Mouse (Mus musculus) megakaryocyte progenitor cell, adult 5-6 weeks (primary cell): ENCODE measurements around the gene Bcl11b. TPM values are rescaled to one million over a fixed set of nuclear protein-coding genes. Genes with fewer than 3 reads are reported as not detected.

ENCODE experiments used
- ATAC-seq: replicated peaks from 2 replicates; pipeline ENCODE4 v1.8.0; 2016; ENCODE audit warnings: mild to moderate bottlenecking, moderate TSS enrichment, inconsistent platforms; ENCODE audit not compliant: poor library complexity
- total RNA-seq, 2 experiments: library from RNA; stranded (forward) in 1 of 2; stranded (reverse) in 1 of 2; fragments of 157-497, 149-512 nt in 1 of 2; fragments of 200-1000 nt in 1 of 2; gene quantifications; 2 replicates each; pipeline versions ENCODE4 v1.2.3 to v1.2.4; 2015 to 2017

Bcl11b gene
- total RNA-seq (2015) (0.02 TPM in 1 of 2 replicates, not detected in the other), total RNA-seq (2017) (0.24 and 0.33 TPM in 2 replicates)

GRCm38 (mm10) chr12:108003483-108003882, at the start of gene Bcl11b:
Bcl11b (minus strand) TSS chr12:108003602.
- ATAC-seq, result no peak

- no peak for ATAC-seq
These were observed 47.6 kb upstream of the Bcl11b start for GRCm38 (mm10) chr12:108050996-108051395.

- no peak for ATAC-seq
These were observed 46.2 kb upstream of the Bcl11b start for GRCm38 (mm10) chr12:108049625-108050024.

GRCm38 (mm10) chr12:108042239-108042571, 38.8 kb upstream of the Bcl11b start:
- no peak for ATAC-seq

- ATAC-seq, result peak; percentile 85
These were observed 38.3 kb upstream of the Bcl11b start for GRCm38 (mm10) chr12:108041571-108042238.

GRCm38 (mm10) chr12:108037446-108037845, 34.0 kb upstream of the Bcl11b start:
- no peak for ATAC-seq

- ATAC-seq, result no peak
These were observed 32.1 kb upstream of the Bcl11b start for GRCm38 (mm10) chr12:108035412-108036078.

GRCm38 (mm10) chr12:108022835-108023615, 19.6 kb upstream of the Bcl11b start:
- no peak for ATAC-seq

- ATAC-seq, result no peak
These were observed 8.6 kb upstream of the Bcl11b start for GRCm38 (mm10) chr12:108012003-108012402.

- ATAC-seq, result no peak
These were observed 6.9 kb upstream of the Bcl11b start for GRCm38 (mm10) chr12:108010346-108010745.

- no peak for ATAC-seq
These were observed 5.8 kb upstream of the Bcl11b start for GRCm38 (mm10) chr12:108009156-108009555.

GRCm38 (mm10) chr12:108005816-108006626, 2.6 kb upstream of the Bcl11b start:
- ATAC-seq, result 0 out of 2 replicates have a peak, but pooled peaks have one; percentile 38

- ATAC-seq, result no peak
These were observed 2.0 kb upstream of the Bcl11b start for GRCm38 (mm10) chr12:108005488-108005800.

GRCm38 (mm10) chr12:108004701-108005487, 1.5 kb upstream of the Bcl11b start:
- ATAC-seq, result no peak

- ATAC-seq, result peak; percentile 76
These were observed 526 bp upstream of the Bcl11b start for GRCm38 (mm10) chr12:108003928-108004327.

GRCm38 (mm10) chr12:108002436-108003189, 789 bp downstream of the Bcl11b start:
- no peak for ATAC-seq

GRCm38 (mm10) chr12:108001652-108002340, 1.6 kb downstream of the Bcl11b start:
- no peak for ATAC-seq

- no peak for ATAC-seq
These were observed 2.7 kb downstream of the Bcl11b start for GRCm38 (mm10) chr12:108000715-108001080.
